Mouse (Mus musculus) frontal cortex, adult 2 months (tissue): ENCODE data around the gene Fbxw18. TPM values are rescaled to one million over a fixed set of nuclear protein-coding genes. Genes with fewer than 3 reads are reported as not detected.
"Not testable (repeated sequence)": the region's sequence is repeated elsewhere in the genome, so short reads cannot be mapped to it uniquely, and the experiment has no call there.

Source experiments
- DNase-seq, 2 experiments: peaks; one replicate each; pipeline ENCODE4 v3.0.0; 2022; ENCODE audit warnings: low spot score in 1 of 2; ENCODE audit errors: extremely low spot score in 1 of 2
- polyA plus RNA-seq: library from polyadenylated mRNA; depleted of rRNA; stranded (reverse); fragments of >200 nt; gene quantifications from 2 replicates; pipeline ENCODE4 v1.2.3, GENCODE M21; 2012; rRNA removed

The Fbxw18 gene
- not detected in 2 replicates for polyA plus RNA-seq

DNA sequence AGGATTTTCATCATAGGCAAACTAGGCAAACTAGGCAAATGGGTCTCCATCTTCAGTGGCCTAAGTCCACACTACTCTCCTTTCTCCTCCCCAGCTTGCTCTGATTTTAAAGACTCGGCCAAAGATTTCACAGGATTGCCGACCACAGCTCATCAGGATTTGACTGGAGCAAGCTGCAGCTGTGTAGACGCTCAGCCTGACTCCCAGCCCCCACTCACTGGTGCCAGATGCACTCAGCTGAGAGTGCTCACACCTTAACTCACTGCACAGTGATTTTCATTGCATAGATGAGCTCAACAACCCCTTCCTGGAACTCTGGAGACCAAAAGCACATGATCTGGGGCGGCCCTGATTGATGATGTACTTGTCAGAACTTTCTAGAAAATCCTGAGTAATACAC is at the start of gene Fbxw18:
Gene Fbxw18, minus strand, starts transcription at position 101 of the 400 bp plus-strand sequence.
- DNase-seq: not testable (repeated sequence)

DNA sequence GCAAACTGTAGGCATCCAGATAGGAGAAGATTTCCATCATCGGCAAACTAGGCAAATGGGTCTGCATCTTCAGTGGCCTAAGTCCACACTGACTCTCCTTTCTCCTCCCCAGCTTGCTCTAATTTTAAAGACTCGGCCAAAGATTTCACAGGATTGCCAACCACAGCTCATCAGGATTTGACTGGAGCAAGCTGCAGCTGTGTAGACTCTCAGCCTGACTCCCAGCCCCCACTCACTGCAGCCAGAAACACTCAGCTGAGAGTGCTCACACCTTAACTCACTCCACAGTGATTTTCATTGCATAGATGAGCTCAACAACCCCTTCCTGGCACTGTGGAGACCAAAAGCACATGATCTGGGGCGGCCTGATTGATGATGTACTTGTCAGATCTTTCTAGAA is 43.5 kb upstream of the Fbxw18 start, which contains the start of gene Fbxw26:
Gene Fbxw26, minus strand, starts transcription at position 101 of the 400 bp plus-strand sequence.
- DNase-seq: not testable (repeated sequence)

DNA sequence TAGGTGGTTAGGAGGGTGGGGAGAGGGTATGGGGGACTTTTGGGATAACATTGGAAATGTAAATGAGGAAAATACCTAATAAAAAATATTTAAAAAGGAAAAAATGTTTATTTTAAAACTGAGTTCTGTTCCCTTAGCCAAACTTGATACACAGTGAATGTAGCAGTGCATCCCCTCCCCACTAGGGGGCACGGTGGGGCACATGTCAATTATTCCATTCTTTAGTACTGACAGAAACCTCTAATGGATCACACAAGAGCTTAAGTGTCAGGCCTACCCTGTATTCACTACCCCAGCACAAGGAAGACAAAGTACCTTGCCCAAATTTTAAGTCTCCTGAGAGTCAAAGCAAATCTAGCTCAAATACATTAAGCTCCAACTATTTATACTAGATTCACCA is 17.2 kb downstream of the Fbxw18 start:
- DNase-seq: peak in 1 of 2 experiments; percentile 23

DNA sequence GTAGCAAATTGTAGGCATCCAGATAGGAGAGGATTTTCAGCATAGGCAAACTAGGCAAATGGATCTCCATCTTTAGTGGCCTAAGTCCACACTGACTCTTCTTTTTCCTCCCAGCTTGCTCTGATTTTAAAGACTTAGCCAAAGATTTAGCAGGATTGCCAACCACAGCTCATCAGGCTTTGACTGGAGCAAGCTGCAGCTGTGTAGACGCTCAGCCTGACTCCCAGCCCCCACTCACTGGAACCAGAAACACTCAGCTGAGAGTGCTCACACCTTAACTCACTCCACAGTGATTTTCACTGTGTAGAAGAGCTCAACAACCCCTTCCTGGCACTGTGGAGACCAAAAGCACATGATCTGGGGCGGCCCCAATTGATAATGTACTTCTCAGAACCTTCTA is 37.9 kb downstream of the Fbxw18 start, which contains the start of gene Fbxw25:
Gene Fbxw25, minus strand, starts transcription at position 101 of the 400 bp plus-strand sequence.
- DNase-seq: not testable (repeated sequence)

Other genes starting within 250 kb of the Fbxw18 start
- not detected in 2 replicates for gene Fbxw19, start 206.8 kb downstream of the Fbxw18 start, polyA plus RNA-seq
- not detected in 2 replicates for gene Fbxw15, start 134.4 kb downstream of the Fbxw18 start, polyA plus RNA-seq
- gene Fbxw24, start 76.6 kb downstream of the Fbxw18 start, polyA plus RNA-seq: not detected in 2 replicates
- not detected in 2 replicates for gene Fbxw25, start 38.0 kb downstream of the Fbxw18 start, polyA plus RNA-seq
- not detected in 2 replicates for gene Fbxw26, start 43.4 kb upstream of the Fbxw18 start, polyA plus RNA-seq
- 0.12 TPM in 1 of 2 replicates, not detected in the other for gene Fbxw27, start 88.0 kb upstream of the Fbxw18 start, polyA plus RNA-seq
- gene Spink8, start 109.6 kb upstream of the Fbxw18 start, polyA plus RNA-seq: 0.64 and 0.67 TPM in 2 replicates
- gene Nme6, start 130.0 kb upstream of the Fbxw18 start, polyA plus RNA-seq: 15.3 and 16.1 TPM in 2 replicates
- 0.22 and 0.61 TPM in 2 replicates for gene Camp, start 146.9 kb upstream of the Fbxw18 start, polyA plus RNA-seq
- 3.4 and 4.3 TPM in 2 replicates for gene Cdc25a, start 172.9 kb upstream of the Fbxw18 start, polyA plus RNA-seq
- gene Map4, start 228.8 kb upstream of the Fbxw18 start, polyA plus RNA-seq: 313 and 321 TPM in 2 replicates